Mouse (Mus musculus): ENCODE data around the gene Samd4. TPM values are rescaled to one million over a fixed set of nuclear protein-coding genes. Genes with fewer than 3 reads are reported as not detected.

The Samd4 gene
- polyA plus RNA-seq, 1 experiment from 2014 or later: 17.6 TPM

GRCm38 (mm10) chr14:46979172-46979571 is 96.5 kb downstream of the Samd4 start:
- 73% methylated on average over 5 of the region's 5 CpGs for WGBS

GRCm38 (mm10) chr14:46980736-46981438 is 98.2 kb downstream of the Samd4 start:
- peak overlapping the region; percentile 23; the same call in 1 of the 2 replicates for H3K4me2 ChIP-seq

More at GRCm38 (mm10) chr14:46979172-46979571, 96.5 kb downstream of the Samd4 start:
- no peak for ATAC-seq (replicated peaks; ENCODE audit: insufficient number of reproducible peaks, insufficient read depth, low FRiP score, low read depth)
- Histone ChIP-seq H3K9ac (no peak overlapping the region), H3K4me1 (replicated peaks) (peaks cover 67% of the 10 kb centered on the region), H3K4me2 (no peak overlapping the region), H3K4me3 (no peak overlapping the region), H3K27me3 (no peaks in the 10 kb centered on the region), H3K36me3 (no peaks in the 10 kb centered on the region), H3K27ac (no peak overlapping the region), H3K9me3 (replicated peaks) (no peaks in the 10 kb centered on the region)

GRCm38 (mm10) chr14:46982106-46982505 is 99.5 kb downstream of the Samd4 start:
- Histone ChIP-seq H3K4me2 (no peak overlapping the region), H3K9me3 (replicated peaks) (no peaks in the 10 kb centered on the region), H3K9ac (no peak overlapping the region), H3K36me3 (no peaks in the 10 kb centered on the region), H3K27ac (no peak overlapping the region), H3K27me3 (no peaks in the 10 kb centered on the region), H3K4me3 (no peak overlapping the region), H3K4me1 (replicated peaks) (peaks cover 67% of the 10 kb centered on the region)
- WGBS: 71% methylated on average over 6 of the region's 6 CpGs
- ATAC-seq (replicated peaks; ENCODE audit: insufficient number of reproducible peaks, insufficient read depth, low FRiP score, low read depth): no peak

More at GRCm38 (mm10) chr14:46980736-46981438, 98.2 kb downstream of the Samd4 start:
- ATAC-seq (replicated peaks; ENCODE audit: insufficient number of reproducible peaks, insufficient read depth, low FRiP score, low read depth): no peak
- H3K9ac ChIP-seq: 0 out of 2 replicates have a peak overlapping the region, but pooled peaks have one; percentile 36
- H3K36me3 ChIP-seq: no peaks in the 10 kb centered on the region
- H3K27ac ChIP-seq: peak overlapping the region; percentile 42
- H3K9me3 ChIP-seq (replicated peaks): no peaks in the 10 kb centered on the region
- no peak overlapping the region for H3K4me3 ChIP-seq
- WGBS: 48% methylated on average over 17 of the region's 17 CpGs
- peaks cover 78% of the 10 kb centered on the region for H3K4me1 ChIP-seq (replicated peaks)
- H3K27me3 ChIP-seq: no peaks in the 10 kb centered on the region

- H3K27me3 ChIP-seq: no peaks in the 10 kb centered on the region
- no peak overlapping the region for H3K4me3 ChIP-seq
- no peak overlapping the region for H3K9ac ChIP-seq
- peak overlapping the region; percentile 67 for H3K27ac ChIP-seq
- no peak for ATAC-seq (replicated peaks; ENCODE audit: insufficient number of reproducible peaks, insufficient read depth, low FRiP score, low read depth)
- H3K4me1 ChIP-seq (replicated peaks): peaks cover 50% of the 10 kb centered on the region
- H3K4me2 ChIP-seq: no peak overlapping the region
- H3K36me3 ChIP-seq: no peaks in the 10 kb centered on the region
- H3K9me3 ChIP-seq (replicated peaks): no peaks in the 10 kb centered on the region
- 48% methylated on average over 8 of the region's 8 CpGs for WGBS
Observed at GRCm38 (mm10) chr14:46984542-46985125, 102.0 kb downstream of the Samd4 start.

- H3K9me3 ChIP-seq (replicated peaks): no peaks in the 10 kb centered on the region
- no peak overlapping the region for H3K4me3 ChIP-seq
- no peaks in the 10 kb centered on the region for H3K36me3 ChIP-seq
- ATAC-seq (replicated peaks; ENCODE audit: insufficient number of reproducible peaks, insufficient read depth, low FRiP score, low read depth): no peak; the same call in 1 of the 2 replicates
- H3K9ac ChIP-seq: no peak overlapping the region
- H3K27me3 ChIP-seq: no peaks in the 10 kb centered on the region
- 38% methylated on average over 4 of the region's 4 CpGs for WGBS
- peaks cover 40% of the 10 kb centered on the region for H3K4me1 ChIP-seq (replicated peaks)
- H3K4me2 ChIP-seq: no peak overlapping the region
- H3K27ac ChIP-seq: peak overlapping the region; percentile 53
Observed at GRCm38 (mm10) chr14:46989694-46990093, 107.0 kb downstream of the Samd4 start.

- ATAC-seq (replicated peaks; ENCODE audit: insufficient number of reproducible peaks, insufficient read depth, low FRiP score, low read depth): no peak
- no peak overlapping the region for H3K27ac ChIP-seq
- 84% methylated on average over 3 of the region's 3 CpGs for WGBS
Observed at GRCm38 (mm10) chr14:46990450-46990849, 107.8 kb downstream of the Samd4 start.

GRCm38 (mm10) chr14:46994704-46995103 is 112.0 kb downstream of the Samd4 start:
- H3K9ac ChIP-seq: no peak overlapping the region
- H3K27me3 ChIP-seq: no peaks in the 10 kb centered on the region
- no peak overlapping the region for H3K4me3 ChIP-seq
- H3K36me3 ChIP-seq: no peaks in the 10 kb centered on the region
- H3K4me1 ChIP-seq (replicated peaks): peaks cover 38% of the 10 kb centered on the region
- WGBS: 71% methylated on average over 7 of the region's 7 CpGs
- no peak overlapping the region for H3K4me2 ChIP-seq
- no peak for ATAC-seq (replicated peaks; ENCODE audit: insufficient number of reproducible peaks, insufficient read depth, low FRiP score, low read depth)
- no peak overlapping the region for H3K27ac ChIP-seq
- H3K9me3 ChIP-seq (replicated peaks): no peaks in the 10 kb centered on the region

More at GRCm38 (mm10) chr14:46990450-46990849, 107.8 kb downstream of the Samd4 start:
- Histone ChIP-seq H3K9me3 (replicated peaks) (no peaks in the 10 kb centered on the region), H3K27me3 (no peaks in the 10 kb centered on the region), H3K4me3 (no peak overlapping the region), H3K4me1 (replicated peaks) (peaks cover 32% of the 10 kb centered on the region), H3K4me2 (no peak overlapping the region), H3K36me3 (no peaks in the 10 kb centered on the region), H3K9ac (no peak overlapping the region)

- ATAC-seq (replicated peaks; ENCODE audit: insufficient number of reproducible peaks, insufficient read depth, low FRiP score, low read depth): no peak
- Histone ChIP-seq H3K27ac (peak overlapping the region; percentile 55), H3K4me3 (no peak overlapping the region)
Observed at GRCm38 (mm10) chr14:46999321-47000025, 116.8 kb downstream of the Samd4 start.

GRCm38 (mm10) chr14:47000096-47000736 is 117.6 kb downstream of the Samd4 start:
- Histone ChIP-seq H3K27ac (peak overlapping the region; percentile 55), H3K36me3 (no peaks in the 10 kb centered on the region), H3K4me3 (no peak overlapping the region), H3K4me1 (replicated peaks) (peaks cover 42% of the 10 kb centered on the region), H3K9me3 (replicated peaks) (no peaks in the 10 kb centered on the region), H3K27me3 (no peaks in the 10 kb centered on the region), H3K9ac (no peak overlapping the region), H3K4me2 (peak overlapping the region; percentile 22)
- no peak; the same call in 1 of the 2 replicates for ATAC-seq (replicated peaks; ENCODE audit: insufficient number of reproducible peaks, insufficient read depth, low FRiP score, low read depth)
- 52% methylated on average over 10 of the region's 11 CpGs for WGBS

More at GRCm38 (mm10) chr14:46999321-47000025, 116.8 kb downstream of the Samd4 start:
- peaks cover 37% of the 10 kb centered on the region for H3K4me1 ChIP-seq (replicated peaks)
- H3K4me2 ChIP-seq: peak overlapping the region; percentile 22
- H3K27me3 ChIP-seq: no peaks in the 10 kb centered on the region
- H3K9me3 ChIP-seq (replicated peaks): no peaks in the 10 kb centered on the region
- no peaks in the 10 kb centered on the region for H3K36me3 ChIP-seq
- WGBS: 48% methylated on average over 9 of the region's 9 CpGs
- no peak overlapping the region for H3K9ac ChIP-seq

GRCm38 (mm10) chr14:47000786-47001761 is 118.4 kb downstream of the Samd4 start:
- WGBS: 66% methylated on average over 24 of the region's 24 CpGs
- Histone ChIP-seq H3K9ac (no peak overlapping the region), H3K27ac (peak overlapping the region; percentile 23; the same call in 1 of the 2 replicates), H3K27me3 (no peaks in the 10 kb centered on the region), H3K4me2 (no peak overlapping the region), H3K36me3 (no peaks in the 10 kb centered on the region), H3K4me3 (no peak overlapping the region), H3K9me3 (replicated peaks) (no peaks in the 10 kb centered on the region), H3K4me1 (replicated peaks) (peaks cover 42% of the 10 kb centered on the region)
- ATAC-seq (replicated peaks; ENCODE audit: insufficient number of reproducible peaks, insufficient read depth, low FRiP score, low read depth): no peak

Measured in heart, embryonic 15.5 days (tissue).